Mouse (Mus musculus) bone marrow macrophage, adult 2 months (primary cell): ENCODE measurements around the gene Rhbdd1.

ENCODE experiments used
- CTCF ChIP-seq: IDR thresholded peaks from 2 replicates; pipeline ENCODE4 v1.5.1; 2012; ENCODE audit warnings: low read depth, mild to moderate bottlenecking, low read length, moderate library complexity
- POLR2A ChIP-seq: IDR thresholded peaks from 2 replicates; pipeline ENCODE4 v1.6.1; 2012; ENCODE audit warnings: mild to moderate bottlenecking, low read depth, low read length, borderline replicate concordance

- peak; percentile 23; the same call in 1 of the 2 replicates for TF ChIP-seq CTCF
- no peak for TF ChIP-seq POLR2A
Observed at GRCm38 (mm10) chr1:82291151-82291797, 25.0 kb upstream of the Rhbdd1 start, which contains the start of gene Irs1.
